Mouse (Mus musculus) CH12.LX (cell line): ENCODE measurements around the gene Dnajc5.

ENCODE experiments used
- CTCF ChIP-seq, 2 experiments: IDR thresholded peaks in 1 of 2; conservative IDR thresholded peaks in 1 of 2; 2 replicates each; pipeline ENCODE4 v1.5.1; 2011 to 2012; ENCODE audit warnings: low read depth in 2 of 2, low read length in 2 of 2, improper control_type of control experiment in 1 of 2, inconsistent platforms in 1 of 2, mild to moderate bottlenecking in 1 of 2, moderate library complexity in 1 of 2
- E2F4 ChIP-seq: IDR thresholded peaks from 2 replicates; pipeline ENCODE4 v1.6.1; 2011; ENCODE audit warnings: low read depth, low read length, improper control_type of control experiment; ENCODE audit not compliant: insufficient replicate concordance
- MAFK ChIP-seq: IDR thresholded peaks from 2 replicates; pipeline ENCODE4 v1.6.1; 2011; ENCODE audit warnings: low read length, improper control_type of control experiment; ENCODE audit not compliant: insufficient replicate concordance
- POLR2AphosphoS2 ChIP-seq: IDR thresholded peaks from 2 replicates; pipeline ENCODE4 v1.6.1; 2011; ENCODE audit warnings: low read depth, low read length, improper control_type of control experiment
- TBP ChIP-seq: conservative IDR thresholded peaks from 2 replicates; pipeline ENCODE4 v1.6.1; 2011; ENCODE audit warnings: low read depth, low read length, improper control_type of control experiment
- ZNF384 ChIP-seq: IDR thresholded peaks from 2 replicates; pipeline ENCODE4 v1.6.1; 2012; ENCODE audit warnings: low read depth, low read length, improper control_type of control experiment, inconsistent platforms

GRCm38 (mm10) chr2:181519201-181519600 is 1.1 kb upstream of the Dnajc5 start:
- TF ChIP-seq CTCF (conservative IDR thresholded peaks at IDR 0.05 in 1 of 2, IDR thresholded peaks at IDR 0.05 in 1 of 2; ENCODE audit: low read depth in 2 of 2, low read length in 2 of 2) (no peak), ZNF384 (no peak), MAFK (no peak), POLR2AphosphoS2 (no peak), E2F4 (no peak), TBP (no peak)
